Mouse (Mus musculus) spleen, postnatal 0 days (tissue): Measurements from ENCODE around the gene Unc93a2. TPM values are rescaled to one million over a fixed set of nuclear protein-coding genes. Genes with fewer than 3 reads are reported as not detected.

ENCODE experiments used
- polyA plus RNA-seq: library from polyadenylated mRNA; unstranded; fragments of >200 nt; fragmentation: Nextera tagmentation; extraction: Ambion mirVana; gene quantifications from 2 replicates; pipeline ENCODE4 v1.2.1, GENCODE M21; 2015

Unc93a2 gene
- polyA plus RNA-seq, result not detected in 2 replicates

DNA sequence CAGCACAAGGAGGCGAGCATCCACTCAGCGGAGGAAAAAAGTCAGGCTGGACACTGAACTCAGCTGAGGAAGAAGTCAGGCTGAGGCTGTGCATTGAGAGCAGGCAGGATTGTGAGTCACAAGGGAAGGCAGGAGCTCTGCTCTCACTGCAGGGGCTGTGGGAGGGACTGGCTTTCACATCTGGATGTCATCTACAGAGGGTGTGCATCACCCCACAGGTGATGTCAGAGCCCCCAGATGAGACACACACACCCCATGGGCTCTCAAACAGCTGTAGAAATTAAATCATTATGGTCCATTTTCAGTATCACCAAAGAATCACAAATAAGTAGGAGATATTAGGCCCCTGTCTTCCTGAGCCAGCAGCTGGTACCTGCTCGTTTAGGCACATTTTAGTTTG lies at the start of gene Unc93a2:
Gene Unc93a2, minus strand, starts transcription at position 101 of the 400 bp plus-strand sequence.

DNA sequence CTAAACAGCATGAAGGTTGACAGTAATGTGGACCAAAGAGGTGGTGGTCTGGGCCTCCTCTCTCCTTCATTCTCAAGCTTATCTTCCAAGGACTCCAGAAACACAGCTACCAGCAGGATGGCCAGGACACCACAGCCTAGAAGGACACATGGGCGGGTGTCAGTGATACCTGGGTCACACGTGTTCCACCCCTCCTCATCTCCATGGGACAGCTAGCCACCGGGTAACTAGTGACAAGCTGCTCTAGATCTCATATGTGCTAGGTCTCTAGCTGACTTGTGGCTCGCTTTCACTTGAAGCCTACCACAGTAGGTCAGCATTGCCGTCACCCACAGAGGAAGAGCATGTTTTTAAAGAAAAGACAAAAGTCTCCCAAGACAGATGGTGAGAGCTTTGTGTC lies 13.4 kb downstream of the Unc93a2 start, which contains the start of gene Gm49630:
Gene Gm49630, minus strand, starts transcription at position 101 of the 400 bp plus-strand sequence.

DNA sequence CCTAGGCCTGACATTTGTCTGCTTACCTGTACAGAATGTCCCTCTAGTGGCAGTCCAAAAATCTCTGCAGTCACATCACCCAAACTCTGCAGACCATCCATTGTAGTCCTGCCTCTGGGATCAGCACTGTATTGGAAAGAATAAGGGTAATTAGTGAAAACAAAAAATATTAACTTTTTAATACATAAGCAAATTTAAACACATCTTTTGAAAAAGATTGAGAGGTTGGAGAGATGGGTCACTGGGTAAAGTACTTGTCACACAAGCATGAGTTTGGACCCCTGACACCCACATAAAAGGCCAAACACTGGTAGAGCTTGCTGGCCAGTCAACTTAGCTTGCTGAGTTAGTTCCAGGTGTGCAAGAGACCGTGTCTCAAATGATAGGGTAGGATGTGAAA lies 32.7 kb downstream of the Unc93a2 start, which contains the start of gene Ttll2:
Gene Ttll2, minus strand, starts transcription at position 101 of the 400 bp plus-strand sequence.

DNA sequence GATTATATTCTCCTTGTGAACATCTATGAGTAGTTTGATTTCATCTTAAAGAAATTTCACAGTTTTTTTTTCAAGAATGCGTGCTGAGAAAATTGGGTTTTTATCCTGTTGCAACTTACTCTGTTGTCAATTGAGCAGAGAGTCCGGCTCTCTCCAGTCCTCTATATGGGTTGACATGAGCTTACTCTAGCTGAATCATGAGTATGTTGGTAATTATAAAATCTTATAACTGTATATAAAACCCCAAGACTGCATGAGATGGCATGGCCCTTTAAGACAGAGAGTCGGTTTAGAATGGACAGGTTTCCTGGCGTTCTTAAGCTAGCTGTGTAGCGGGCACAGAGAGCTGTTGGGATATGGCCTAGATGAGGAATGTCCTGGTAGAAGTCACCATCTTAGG lies 60.9 kb downstream of the Unc93a2 start, which contains the start of gene Tcp10a:
Gene Tcp10a, plus strand, starts transcription at position 301 of the 400 bp plus-strand sequence.

Other genes starting within 250 kb of the Unc93a2 start
- gene Rps6ka2, start 215.3 kb downstream of the Unc93a2 start, polyA plus RNA-seq, result 2.7 and 3.6 TPM in 2 replicates
- gene Tcp10a, start 60.8 kb downstream of the Unc93a2 start, polyA plus RNA-seq, result not detected in 2 replicates
- not detected in 2 replicates for gene Ttll2, start 32.8 kb downstream of the Unc93a2 start, polyA plus RNA-seq
- not detected in 2 replicates for gene Gm49630, start 13.5 kb downstream of the Unc93a2 start, polyA plus RNA-seq